Mouse (Mus musculus): ENCODE results near the gene Slc26a10.

DNA sequence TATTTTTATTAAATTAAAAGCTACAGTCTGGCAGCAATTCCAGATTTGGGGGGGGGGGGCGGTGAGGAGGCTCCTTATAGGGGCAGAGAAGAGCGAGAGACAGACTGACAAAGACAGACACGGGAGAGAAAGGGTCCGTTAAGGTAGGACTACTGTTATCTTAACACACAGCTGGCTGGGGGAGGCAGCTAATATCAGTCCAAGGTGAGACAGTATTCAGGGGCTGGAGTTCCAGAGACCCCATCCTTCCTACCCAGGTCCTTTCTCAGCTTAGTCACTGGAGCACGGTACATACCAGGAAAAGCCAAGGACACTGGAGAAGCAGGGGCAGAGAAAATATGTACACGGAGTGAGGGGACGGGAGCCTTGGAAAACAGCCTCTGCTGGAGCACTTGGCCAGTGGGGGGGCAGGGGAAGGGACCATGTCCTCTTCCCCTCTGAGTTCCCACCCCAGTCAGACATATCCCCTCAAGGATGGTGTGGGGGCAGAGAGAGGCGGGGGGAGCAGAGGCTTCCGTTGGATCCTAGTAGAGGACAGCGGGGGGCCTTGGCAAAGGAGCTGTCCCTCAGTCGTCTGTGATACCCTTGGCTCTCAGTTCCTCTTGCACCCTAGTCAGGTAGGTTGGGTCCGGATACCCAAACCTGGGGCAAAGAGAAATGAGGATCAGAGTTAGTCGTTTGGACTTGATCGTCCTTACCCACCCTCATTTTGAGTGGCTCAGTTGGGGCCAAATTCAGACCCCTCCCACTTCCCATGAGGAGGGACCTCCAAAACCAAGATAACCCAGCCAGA is 10.1 kb upstream of the Slc26a10 start:
- TF ChIP-seq CTCF (IDR thresholded peaks at IDR 0.05; ENCODE audit: borderline replicate concordance, control insufficient read depth, extremely low read depth, insufficient read depth, low read length, poor library complexity) (no peak), POLR2A (IDR thresholded peaks at IDR 0.05; ENCODE audit: control insufficient read depth, extremely low read depth, insufficient read depth, low read length, poor library complexity) (no peak)
